Mouse (Mus musculus): ENCODE data around the gene Nav2.

Nav2 gene

GRCm38 (mm10) chr7:49058304-49059012 lies 149.9 kb downstream of the Nav2 start:
- Histone ChIP-seq H3K4me1 (replicated peaks; ENCODE audit: low read depth, low read length) (no peaks in the 10 kb centered on the region), H3K27me3 (ENCODE audit: insufficient read depth, low read length) (no peaks in the 10 kb centered on the region), H3K9me3 (ENCODE audit: low read length) (no peaks in the 10 kb centered on the region), H3K4me3 (replicated peaks; ENCODE audit: low read length) (no peak overlapping the region), H3K36me3 (ENCODE audit: insufficient read depth, low read length) (no peaks in the 10 kb centered on the region)
- TF ChIP-seq CTCF (conservative IDR thresholded peaks at IDR 0.05; ENCODE audit: low read length) (no peak), POU5F1 (IDR thresholded peaks at IDR 0.05; ENCODE audit: borderline replicate concordance, low read length) (no peak), NANOG (IDR thresholded peaks at IDR 0.05; ENCODE audit: borderline replicate concordance, low read length) (no peak)

- TF ChIP-seq NANOG (IDR thresholded peaks at IDR 0.05; ENCODE audit: borderline replicate concordance, low read length) (no peak), POU5F1 (IDR thresholded peaks at IDR 0.05; ENCODE audit: borderline replicate concordance, low read length) (no peak), CTCF (conservative IDR thresholded peaks at IDR 0.05; ENCODE audit: low read length) (no peak)
- Histone ChIP-seq H3K27me3 (ENCODE audit: insufficient read depth, low read length) (no peaks in the 10 kb centered on the region), H3K4me3 (replicated peaks; ENCODE audit: low read length) (no peak overlapping the region), H3K9me3 (ENCODE audit: low read length) (peaks cover 5% of the 10 kb centered on the region; the same call in 1 of the 2 replicates), H3K4me1 (replicated peaks; ENCODE audit: low read depth, low read length) (peaks cover 22% of the 10 kb centered on the region), H3K36me3 (ENCODE audit: insufficient read depth, low read length) (no peaks in the 10 kb centered on the region)
Observed at GRCm38 (mm10) chr7:49064792-49065521, 156.4 kb downstream of the Nav2 start.

GRCm38 (mm10) chr7:49065621-49066475 lies 157.3 kb downstream of the Nav2 start:
- Histone ChIP-seq H3K36me3 (ENCODE audit: insufficient read depth, low read length) (no peaks in the 10 kb centered on the region), H3K27me3 (ENCODE audit: insufficient read depth, low read length) (no peaks in the 10 kb centered on the region), H3K4me1 (replicated peaks; ENCODE audit: low read depth, low read length) (peaks cover 31% of the 10 kb centered on the region), H3K9me3 (ENCODE audit: low read length) (peaks cover 5% of the 10 kb centered on the region; the same call in 1 of the 2 replicates), H3K4me3 (replicated peaks; ENCODE audit: low read length) (no peak overlapping the region)
- TF ChIP-seq POU5F1 (IDR thresholded peaks at IDR 0.05; ENCODE audit: borderline replicate concordance, low read length): no peak
- TF ChIP-seq CTCF (conservative IDR thresholded peaks at IDR 0.05; ENCODE audit: low read length): no peak
- no peak for TF ChIP-seq NANOG (IDR thresholded peaks at IDR 0.05; ENCODE audit: borderline replicate concordance, low read length)

GRCm38 (mm10) chr7:49066828-49067227 lies 158.3 kb downstream of the Nav2 start:
- no peak for TF ChIP-seq POU5F1 (IDR thresholded peaks at IDR 0.05; ENCODE audit: borderline replicate concordance, low read length)
- no peak for TF ChIP-seq NANOG (IDR thresholded peaks at IDR 0.05; ENCODE audit: borderline replicate concordance, low read length)
- no peak for TF ChIP-seq CTCF (conservative IDR thresholded peaks at IDR 0.05; ENCODE audit: low read length)

GRCm38 (mm10) chr7:49069396-49069961 lies 161.0 kb downstream of the Nav2 start:
- peaks cover 45% of the 10 kb centered on the region for H3K4me1 ChIP-seq (replicated peaks; ENCODE audit: low read depth, low read length)

More at GRCm38 (mm10) chr7:49066828-49067227, 158.3 kb downstream of the Nav2 start:
- peaks cover 5% of the 10 kb centered on the region; the same call in 1 of the 2 replicates for H3K9me3 ChIP-seq (ENCODE audit: low read length)
- no peaks in the 10 kb centered on the region for H3K36me3 ChIP-seq (ENCODE audit: insufficient read depth, low read length)
- peaks cover 40% of the 10 kb centered on the region for H3K4me1 ChIP-seq (replicated peaks; ENCODE audit: low read depth, low read length)
- no peaks in the 10 kb centered on the region for H3K27me3 ChIP-seq (ENCODE audit: insufficient read depth, low read length)
- H3K4me3 ChIP-seq (replicated peaks; ENCODE audit: low read length): no peak overlapping the region

GRCm38 (mm10) chr7:49070621-49071020 lies 162.1 kb downstream of the Nav2 start:
- Histone ChIP-seq H3K4me1 (replicated peaks; ENCODE audit: low read depth, low read length) (peaks cover 44% of the 10 kb centered on the region), H3K9me3 (ENCODE audit: low read length) (peaks cover 5% of the 10 kb centered on the region; the same call in 1 of the 2 replicates), H3K27me3 (ENCODE audit: insufficient read depth, low read length) (no peaks in the 10 kb centered on the region), H3K36me3 (ENCODE audit: insufficient read depth, low read length) (no peaks in the 10 kb centered on the region), H3K4me3 (replicated peaks; ENCODE audit: low read length) (no peak overlapping the region)
- TF ChIP-seq POU5F1 (IDR thresholded peaks at IDR 0.05; ENCODE audit: borderline replicate concordance, low read length): no peak
- TF ChIP-seq CTCF (conservative IDR thresholded peaks at IDR 0.05; ENCODE audit: low read length): no peak
- TF ChIP-seq NANOG (IDR thresholded peaks at IDR 0.05; ENCODE audit: borderline replicate concordance, low read length): no peak

More at GRCm38 (mm10) chr7:49069396-49069961, 161.0 kb downstream of the Nav2 start:
- Histone ChIP-seq H3K27me3 (ENCODE audit: insufficient read depth, low read length) (no peaks in the 10 kb centered on the region), H3K9me3 (ENCODE audit: low read length) (peaks cover 5% of the 10 kb centered on the region; the same call in 1 of the 2 replicates), H3K36me3 (ENCODE audit: insufficient read depth, low read length) (no peaks in the 10 kb centered on the region), H3K4me3 (replicated peaks; ENCODE audit: low read length) (no peak overlapping the region)
- TF ChIP-seq CTCF (conservative IDR thresholded peaks at IDR 0.05; ENCODE audit: low read length) (no peak), POU5F1 (IDR thresholded peaks at IDR 0.05; ENCODE audit: borderline replicate concordance, low read length) (no peak), NANOG (IDR thresholded peaks at IDR 0.05; ENCODE audit: borderline replicate concordance, low read length) (no peak)

- H3K4me1 ChIP-seq (replicated peaks; ENCODE audit: low read depth, low read length): peaks cover 39% of the 10 kb centered on the region
- H3K9me3 ChIP-seq (ENCODE audit: low read length): peaks cover 5% of the 10 kb centered on the region; the same call in 1 of the 2 replicates
- no peak overlapping the region for H3K4me3 ChIP-seq (replicated peaks; ENCODE audit: low read length)
- H3K36me3 ChIP-seq (ENCODE audit: insufficient read depth, low read length): no peaks in the 10 kb centered on the region
- TF ChIP-seq POU5F1 (IDR thresholded peaks at IDR 0.05; ENCODE audit: borderline replicate concordance, low read length) (peak; percentile 46; the same call in 1 of the 2 replicates), CTCF (conservative IDR thresholded peaks at IDR 0.05; ENCODE audit: low read length) (no peak), NANOG (IDR thresholded peaks at IDR 0.05; ENCODE audit: borderline replicate concordance, low read length) (0 out of 2 replicates have a peak, but pooled peaks have one; percentile 11)
- H3K27me3 ChIP-seq (ENCODE audit: insufficient read depth, low read length): no peaks in the 10 kb centered on the region
Observed at GRCm38 (mm10) chr7:49071141-49071567, 162.6 kb downstream of the Nav2 start.

Data from E14TG2a.4 (cell line).